Mouse (Mus musculus) midbrain, embryonic 11.5 days (tissue): Measurements from ENCODE around the gene Dgkz. TPM values are rescaled to one million over a fixed set of nuclear protein-coding genes. Genes with fewer than 3 reads are reported as not detected.
A peak's percentile ranks its signal among the peaks of the same experiment; 100 is the strongest.

ENCODE experiments used
- ATAC-seq: fragments of 200-750 bp; cut with Nextera tagmentation; 2 replicates; pipeline ENCODE4 v1.8.0; 2017; ENCODE audit warnings: moderate TSS enrichment, moderate library complexity; ENCODE audit not compliant: low FRiP score
- DNase-seq: peaks from one replicate; pipeline ENCODE4 v3.0.0; 2015; ENCODE audit warnings: low spot score; ENCODE audit errors: missing footprints
- H3K27ac ChIP-seq: fragments of 300-500 bp; sonication (generic); 2 replicates; pipeline ENCODE4 v1.5.1; 2014; ENCODE audit warnings: low read depth, low read length
- H3K27me3 ChIP-seq: fragments of 300-500 bp; sonication (generic); 2 replicates; pipeline ENCODE4 v1.6.1; 2014; ENCODE audit warnings: mild to moderate bottlenecking, low read length, moderate library complexity, mixed read lengths; ENCODE audit not compliant: control insufficient read depth, insufficient read depth
- H3K36me3 ChIP-seq: fragments of 300-500 bp; sonication (generic); 2 replicates; pipeline ENCODE4 v1.6.1; 2014; ENCODE audit warnings: mild to moderate bottlenecking, low read length, moderate library complexity, mixed read lengths; ENCODE audit not compliant: control insufficient read depth, insufficient read depth
- H3K4me1 ChIP-seq: fragments of 300-500 bp; sonication (generic); 2 replicates; pipeline ENCODE4 v1.6.1; 2014; ENCODE audit warnings: low read length; ENCODE audit not compliant: control insufficient read depth, insufficient read depth
- H3K4me2 ChIP-seq: fragments of 300-500 bp; sonication (generic); 2 replicates; pipeline ENCODE4 v1.6.1; 2014; ENCODE audit warnings: mild to moderate bottlenecking, moderate library complexity
- H3K4me3 ChIP-seq: fragments of 300-500 bp; sonication (generic); 2 replicates; pipeline ENCODE4 v1.5.1; 2014; ENCODE audit warnings: low read depth, low read length
- H3K9ac ChIP-seq: fragments of 300-500 bp; sonication (generic); 2 replicates; pipeline ENCODE4 v1.6.1; 2014; ENCODE audit warnings: low read length
- H3K9me3 ChIP-seq: fragments of 300-500 bp; sonication (generic); 2 replicates; pipeline ENCODE4 v1.6.1; 2016; ENCODE audit warnings: low read length; ENCODE audit not compliant: control insufficient read depth
- WGBS: fragments of 180-500 bp; shearing (Covaris S2); extraction: QIAGEN DNeasy Blood & Tissue Kit; methylation state at CpG from one replicate; pipeline ENCODE4 v1.1.7; 2014; 5-methylcytosine and 5-hydroxymethylcytosine counted together
- polyA plus RNA-seq: library from polyadenylated mRNA; unstranded; fragments of >200 nt; fragmentation: Nextera tagmentation; extraction: Ambion mirVana; gene quantifications from 2 replicates; pipeline ENCODE4 v1.2.1, GENCODE M21; 2014

The Dgkz gene
- polyA plus RNA-seq, 1 experiment from 2014 or later: 23.7 TPM

DNA sequence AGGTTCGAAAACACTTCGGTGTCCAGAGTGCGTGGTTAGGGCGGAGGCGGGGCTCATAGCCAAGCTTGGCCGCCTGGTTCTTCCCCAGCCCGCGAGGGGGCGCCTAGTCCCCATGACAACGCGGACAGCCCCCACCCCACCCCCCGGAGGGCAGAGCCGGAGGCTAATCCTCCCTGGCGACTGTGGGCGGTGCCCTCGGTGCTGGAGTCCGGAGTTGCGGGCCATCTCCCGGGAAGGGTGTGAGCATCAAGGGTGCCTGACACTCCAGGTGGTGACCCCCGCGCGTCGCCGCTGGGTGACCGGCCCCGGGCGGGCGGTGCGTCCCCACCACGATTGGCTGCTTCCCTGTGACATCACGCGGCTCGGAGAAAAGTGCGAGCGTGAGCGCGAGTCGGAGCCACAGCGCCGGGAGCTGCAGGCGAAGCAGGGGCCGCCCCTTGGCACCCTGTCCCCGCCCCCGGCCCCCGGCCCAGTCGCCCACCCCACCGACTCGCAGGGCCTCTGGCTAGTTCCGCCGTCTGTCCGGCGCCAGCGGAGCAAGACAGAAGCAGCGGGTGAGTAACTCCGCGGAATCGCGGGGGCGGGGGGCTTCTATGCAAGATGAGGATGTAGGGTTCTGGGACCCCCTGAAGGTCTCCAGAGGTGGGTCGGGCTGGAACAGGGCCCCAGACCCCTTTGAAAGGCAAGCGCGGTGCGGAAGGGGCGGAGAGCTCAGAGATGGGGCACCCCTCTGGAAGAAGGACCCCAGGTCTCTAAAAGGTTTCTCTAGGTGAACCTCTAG, 53.7 kb downstream of the Dgkz start:
- Histone ChIP-seq H3K27ac (no peak overlapping the region), H3K9me3 (no peaks in the 10 kb centered on the region), H3K4me2 (peak overlapping the region; percentile 88), H3K36me3 (peaks cover 7% of the 10 kb centered on the region; the same call in 1 of the 2 replicates), H3K9ac (peak overlapping the region; percentile 47), H3K4me1 (peaks cover 15% of the 10 kb centered on the region), H3K27me3 (peaks cover 42% of the 10 kb centered on the region), H3K4me3 (peak overlapping the region; percentile 56)
- DNase-seq: peak; percentile 97
- 1% methylated on average over 64 of the region's 64 CpGs for WGBS
- ATAC-seq: peak; percentile 82

- DNase-seq: no peak
- peak; percentile 23 for ATAC-seq
- Histone ChIP-seq H3K4me1 (peaks cover 15% of the 10 kb centered on the region), H3K9me3 (no peaks in the 10 kb centered on the region), H3K4me3 (peak overlapping the region; percentile 56), H3K27me3 (peaks cover 42% of the 10 kb centered on the region), H3K4me2 (peak overlapping the region; percentile 88), H3K27ac (no peak overlapping the region), H3K36me3 (peaks cover 7% of the 10 kb centered on the region; the same call in 1 of the 2 replicates), H3K9ac (no peak overlapping the region)
- 5% methylated on average over 31 of the region's 31 CpGs for WGBS
Observed at GRCm38 (mm10) chr2:91921181-91921789, 54.4 kb downstream of the Dgkz start.

DNA sequence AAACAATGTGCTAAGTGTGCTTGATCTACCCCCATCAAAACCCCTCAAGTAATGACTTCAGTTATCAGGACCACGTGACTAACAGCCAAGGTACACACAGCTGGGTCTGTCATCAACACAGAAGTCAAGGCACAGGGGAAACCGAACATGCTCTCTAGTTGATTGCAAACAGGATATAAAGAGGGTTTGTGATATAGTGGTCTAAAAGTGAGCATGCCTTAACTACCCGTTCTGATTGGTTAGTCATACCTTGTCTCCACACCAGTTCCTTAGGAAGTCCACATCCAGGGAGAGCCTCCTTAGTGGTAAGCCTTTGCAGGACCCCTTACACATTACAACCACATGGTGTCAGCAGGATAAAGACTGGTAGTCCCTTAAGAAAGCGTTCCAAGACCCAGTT, 55.5 kb downstream of the Dgkz start:
- H3K9ac ChIP-seq: no peak overlapping the region
- peaks cover 13% of the 10 kb centered on the region; the same call in 1 of the 2 replicates for H3K36me3 ChIP-seq
- H3K9me3 ChIP-seq: no peaks in the 10 kb centered on the region
- H3K4me1 ChIP-seq: peaks cover 15% of the 10 kb centered on the region
- WGBS: 77% methylated on average over 4 of the region's 4 CpGs
- DNase-seq (peak; percentile 87), ATAC-seq (no peak)
- no peak overlapping the region for H3K4me2 ChIP-seq
- no peak overlapping the region for H3K27ac ChIP-seq
- no peak overlapping the region for H3K4me3 ChIP-seq
- peaks cover 42% of the 10 kb centered on the region for H3K27me3 ChIP-seq

- Histone ChIP-seq H3K27me3 (peaks cover 16% of the 10 kb centered on the region), H3K4me3 (no peak overlapping the region), H3K4me2 (no peak overlapping the region), H3K9ac (no peak overlapping the region), H3K4me1 (peaks cover under 1% of the 10 kb centered on the region), H3K27ac (no peak overlapping the region), H3K9me3 (no peaks in the 10 kb centered on the region), H3K36me3 (peaks cover 17% of the 10 kb centered on the region; the same call in 1 of the 2 replicates)
- DNase-seq (peak; percentile 59), ATAC-seq (no peak)
- 85% methylated on average over 7 of the region's 7 CpGs for WGBS
Observed at GRCm38 (mm10) chr2:91917096-91917495, 58.6 kb downstream of the Dgkz start.

DNA sequence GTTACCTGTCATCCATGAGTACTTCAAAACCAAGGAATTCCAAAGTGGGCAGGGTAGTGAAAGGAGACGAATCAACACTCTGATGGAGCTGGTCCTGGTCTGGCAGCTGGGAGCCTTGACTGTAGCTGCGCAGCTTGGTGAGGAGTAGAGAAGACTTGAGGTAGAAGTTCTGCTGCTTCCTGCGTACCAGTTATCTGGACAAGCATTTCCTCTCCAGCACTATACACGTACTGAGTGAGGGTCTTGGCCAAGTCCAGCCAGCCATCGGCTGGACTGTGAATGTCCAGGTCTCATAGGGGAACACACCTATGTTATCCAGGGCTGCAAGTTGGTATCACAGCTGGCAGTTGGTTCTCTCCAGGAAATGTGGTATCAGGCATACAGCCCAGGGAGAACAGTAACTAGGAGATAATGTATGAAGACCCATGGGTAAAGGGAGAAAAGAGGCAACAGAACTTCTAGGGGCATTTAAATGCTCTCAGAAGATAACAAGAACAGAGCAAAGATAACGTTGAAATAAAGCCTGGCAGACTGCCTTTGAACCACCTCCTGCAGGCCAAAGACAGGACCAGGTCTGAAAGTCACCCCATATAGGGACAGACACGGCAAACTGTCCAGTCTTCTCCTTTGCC, 59.2 kb downstream of the Dgkz start:
- ATAC-seq (no peak), DNase-seq (peak; percentile 68)
- Histone ChIP-seq H3K9me3 (no peaks in the 10 kb centered on the region), H3K27ac (no peak overlapping the region), H3K27me3 (peaks cover 12% of the 10 kb centered on the region), H3K36me3 (peaks cover 22% of the 10 kb centered on the region), H3K4me3 (no peak overlapping the region), H3K4me2 (no peak overlapping the region), H3K9ac (no peak overlapping the region), H3K4me1 (no peaks in the 10 kb centered on the region)
- 87% methylated on average over 7 of the region's 7 CpGs for WGBS

DNA sequence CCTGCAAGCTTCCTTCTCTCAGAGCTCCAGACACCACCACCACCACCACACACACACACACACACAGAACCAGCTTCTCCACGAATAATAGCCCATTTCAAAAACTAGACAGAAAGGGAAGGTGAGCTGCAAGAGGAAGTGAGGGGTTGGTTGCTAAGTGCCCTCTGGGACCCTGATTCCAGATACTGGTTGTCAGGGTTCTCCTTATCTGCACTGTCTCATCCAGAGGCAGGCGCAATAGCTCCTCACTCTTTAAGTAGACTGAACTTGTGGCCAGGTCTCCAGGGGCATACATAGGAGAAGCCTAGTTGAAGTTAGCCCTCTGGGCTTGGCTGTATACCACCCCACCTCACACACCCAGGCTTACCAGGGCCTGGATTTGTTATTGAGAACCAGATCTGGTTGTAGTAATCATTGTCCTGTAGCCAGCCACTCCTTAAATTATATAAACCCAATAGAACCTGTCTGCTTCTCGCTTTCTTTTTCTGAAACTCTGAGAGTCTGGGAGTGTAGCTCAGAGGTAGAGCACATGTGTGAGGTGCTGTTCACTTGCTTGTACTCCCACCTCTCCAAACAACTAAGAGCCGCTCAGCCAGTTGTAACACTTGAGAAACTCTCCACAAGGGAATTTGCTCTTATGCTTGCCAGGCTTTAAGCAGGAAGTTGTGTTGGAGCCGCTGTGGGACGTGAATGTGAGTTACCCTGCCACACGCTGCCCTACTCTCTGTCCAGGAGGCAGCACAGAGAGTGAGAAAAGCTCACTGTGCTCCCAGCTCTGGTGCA, 62.1 kb downstream of the Dgkz start:
- 87% methylated on average over 7 of the region's 7 CpGs for WGBS
- Histone ChIP-seq H3K4me3 (no peak overlapping the region), H3K27me3 (no peaks in the 10 kb centered on the region), H3K9ac (no peak overlapping the region), H3K4me2 (no peak overlapping the region), H3K4me1 (no peaks in the 10 kb centered on the region), H3K36me3 (peaks cover 27% of the 10 kb centered on the region), H3K9me3 (no peaks in the 10 kb centered on the region), H3K27ac (no peak overlapping the region)
- ATAC-seq (no peak), DNase-seq (peak; percentile 39)

- DNase-seq (no peak), ATAC-seq (no peak)
- H3K4me3 ChIP-seq: no peak overlapping the region
- 82% methylated on average over 3 of the region's 3 CpGs for WGBS
- no peaks in the 10 kb centered on the region for H3K27me3 ChIP-seq
- no peak overlapping the region for H3K9ac ChIP-seq
- no peak overlapping the region for H3K4me2 ChIP-seq
- H3K4me1 ChIP-seq: no peaks in the 10 kb centered on the region
- H3K27ac ChIP-seq: no peak overlapping the region
- peaks cover 21% of the 10 kb centered on the region for H3K36me3 ChIP-seq
- H3K9me3 ChIP-seq: no peaks in the 10 kb centered on the region
Observed at GRCm38 (mm10) chr2:91912616-91913015, 63.0 kb downstream of the Dgkz start.

DNA sequence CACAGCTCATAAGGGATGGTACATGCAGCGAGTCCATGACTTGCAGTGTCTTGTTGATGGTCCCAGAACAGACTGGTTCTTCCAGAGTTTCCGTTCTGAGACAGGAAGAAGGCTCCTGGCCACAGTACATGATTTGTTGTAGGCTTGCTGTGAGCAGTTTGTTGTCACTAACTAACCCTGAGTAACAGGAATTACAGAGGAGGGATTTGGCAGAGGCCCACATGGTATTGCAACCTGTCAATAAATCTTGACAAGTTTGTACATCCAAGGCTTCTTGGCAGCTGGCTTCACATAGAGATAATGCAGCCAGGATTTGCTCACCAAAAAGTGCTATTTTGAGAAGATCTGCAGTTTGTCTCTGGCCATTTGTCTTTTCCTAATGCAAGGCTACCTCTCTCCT, 69.5 kb downstream of the Dgkz start:
- Histone ChIP-seq H3K4me2 (no peak overlapping the region), H3K4me3 (no peak overlapping the region), H3K9me3 (no peaks in the 10 kb centered on the region), H3K9ac (no peak overlapping the region), H3K36me3 (peaks cover 3% of the 10 kb centered on the region; the same call in 1 of the 2 replicates), H3K4me1 (peaks cover 4% of the 10 kb centered on the region; the same call in 1 of the 2 replicates), H3K27me3 (no peaks in the 10 kb centered on the region), H3K27ac (no peak overlapping the region)
- no peak for ATAC-seq
- DNase-seq: peak; percentile 45
- WGBS: 98% methylated on average over 2 of the region's 2 CpGs
